Mouse (Mus musculus): Measurements from ENCODE around the gene Dcaf12l1. TPM values are rescaled to one million over a fixed set of nuclear protein-coding genes. Genes with fewer than 3 reads are reported as not detected.
"Not testable (repeated sequence)": the region's sequence is repeated elsewhere in the genome, so short reads cannot be mapped to it uniquely, and the experiment has no call there.

Gene Dcaf12l1
- polyA plus RNA-seq (2016; fragmentation: Nextera tagmentation; extraction: Ambion mirVana) = 6.8 TPM in 2 replicates

DNA sequence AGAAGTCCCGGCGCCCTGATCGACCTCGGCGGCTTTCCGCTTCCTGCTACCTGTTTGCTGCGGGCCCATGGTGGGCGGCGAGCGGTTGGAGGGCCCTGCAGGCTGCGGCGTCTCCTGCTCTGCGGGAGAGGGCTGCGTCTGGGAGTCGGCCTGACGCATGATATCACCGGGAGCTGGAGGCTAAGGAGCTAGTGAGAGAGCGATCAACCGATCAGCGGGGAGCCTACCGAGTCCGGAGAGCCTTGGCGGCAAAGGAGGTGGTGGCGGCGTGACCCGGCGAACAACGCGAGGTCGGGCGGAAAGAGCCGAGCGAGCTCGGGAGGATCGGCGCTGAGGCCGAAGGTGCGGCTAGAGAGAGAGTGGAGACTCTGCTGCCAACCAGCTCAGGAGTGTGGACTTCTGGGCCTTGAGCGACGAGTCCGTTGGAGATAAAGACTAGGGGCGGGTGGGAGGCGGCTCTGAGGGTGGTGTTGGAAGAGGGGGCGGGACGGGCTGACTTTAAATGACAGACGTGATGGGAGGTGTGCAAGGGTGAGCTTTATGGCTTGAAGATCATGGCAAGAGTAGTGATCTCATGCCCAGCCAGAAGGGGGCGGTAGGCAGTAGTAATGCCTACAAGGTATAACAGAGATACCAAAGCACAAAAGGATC lies at the start of gene Dcaf12l1:
Gene Dcaf12l1 (minus strand): TSS at position 437 of the 651 bp plus-strand sequence.
- Histone ChIP-seq H3K27ac (replicated peaks) (no peak within 1 kb of the TSS), H3K4me3 (peak within 1 kb of the TSS; percentile 53), H3K4me2 (replicated peaks) (peak within 1 kb of the TSS; percentile 65), H3K9ac (replicated peaks) (peak within 1 kb of the TSS; percentile 49; the same call in 1 of the 2 replicates), H3K36me3 (no peaks in the 10 kb centered on the region), H3K27me3 (no peaks in the 10 kb centered on the region), H3K9me3 (no peaks in the 10 kb centered on the region), H3K4me1 (no peaks in the 10 kb centered on the region)
- WGBS = 17% methylated on average over 47 of the region's 47 CpGs
- peak; percentile 95 for ATAC-seq (ENCODE audit: low FRiP score, low read depth)

DNA sequence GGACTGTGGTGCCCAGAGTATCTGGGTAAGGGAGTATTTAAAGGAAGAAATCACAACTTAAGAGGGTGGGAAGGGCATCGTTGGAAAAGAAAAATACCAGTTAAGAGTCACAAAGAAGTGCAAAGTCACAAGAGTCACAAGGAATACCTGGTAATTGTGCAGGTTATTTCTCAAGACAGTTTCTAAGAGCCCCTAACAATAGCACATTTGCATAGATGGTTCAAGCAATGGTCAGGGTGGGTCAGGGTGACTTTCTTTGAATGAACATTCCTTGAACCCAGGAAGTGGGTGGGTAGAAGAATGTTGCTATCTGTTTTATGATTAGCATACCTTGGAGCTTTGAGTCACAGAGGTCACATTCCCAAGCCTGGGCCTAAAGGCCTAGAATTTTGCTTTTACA lies 19.4 kb upstream of the Dcaf12l1 start:
- H3K27me3 ChIP-seq; H3K4me2 ChIP-seq (replicated peaks); H3K36me3 ChIP-seq; H3K9ac ChIP-seq (replicated peaks); H3K4me1 ChIP-seq; H3K27ac ChIP-seq (replicated peaks); H3K4me3 ChIP-seq; H3K9me3 ChIP-seq; ATAC-seq (ENCODE audit: low FRiP score, low read depth): not testable (repeated sequence)
- 70% methylated on average over 1 of the region's 1 CpGs for WGBS

DNA sequence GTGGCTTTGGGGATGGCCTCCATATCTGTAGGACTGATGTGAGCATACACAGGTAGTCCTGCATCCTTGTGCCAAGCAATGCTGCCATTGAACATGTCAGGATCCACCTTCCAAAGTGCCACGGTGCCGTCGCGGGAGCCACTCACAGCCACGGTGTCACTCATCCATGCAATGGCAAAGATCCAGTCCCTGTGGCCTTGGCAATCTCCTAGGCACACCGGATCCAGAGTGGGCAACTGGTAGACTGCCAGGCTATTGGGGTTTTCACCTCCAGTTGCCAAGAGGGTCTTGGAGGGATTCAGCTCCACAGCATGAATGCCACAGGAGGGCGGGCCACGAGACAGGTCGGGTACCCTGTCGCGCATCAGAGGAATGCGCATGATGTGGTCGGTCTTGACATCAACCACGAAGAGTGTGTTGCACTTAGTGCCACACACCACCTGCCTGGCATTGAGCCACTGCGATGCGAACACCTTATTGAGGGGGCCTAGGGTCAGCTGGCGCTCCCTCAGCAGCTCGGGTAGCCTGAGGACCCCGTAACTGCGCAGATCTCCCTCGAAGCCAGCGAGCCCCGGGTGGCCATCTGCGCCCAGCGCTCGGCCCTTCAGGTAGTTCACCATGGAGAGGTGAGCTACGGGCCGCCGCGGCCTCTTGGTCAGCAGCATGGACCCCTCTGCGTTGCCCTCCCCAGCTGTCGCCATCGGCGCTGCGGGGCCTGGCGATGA lies 799 bp downstream of the Dcaf12l1 start:
- ATAC-seq (ENCODE audit: low FRiP score, low read depth) = peak; percentile 76
- H3K4me3 ChIP-seq = peak overlapping the region; percentile 53
- no peak overlapping the region for H3K27ac ChIP-seq (replicated peaks)
- no peaks in the 10 kb centered on the region for H3K36me3 ChIP-seq
- peak overlapping the region; percentile 49; the same call in 1 of the 2 replicates for H3K9ac ChIP-seq (replicated peaks)
- WGBS = 39% methylated on average over 35 of the region's 36 CpGs
- peak overlapping the region; percentile 65 for H3K4me2 ChIP-seq (replicated peaks)
- H3K27me3 ChIP-seq = no peaks in the 10 kb centered on the region
- H3K4me1 ChIP-seq = no peaks in the 10 kb centered on the region
- no peaks in the 10 kb centered on the region for H3K9me3 ChIP-seq

Data from midbrain, embryonic 12.5 days (tissue).